Mouse (Mus musculus) adrenal gland, adult (tissue): ENCODE measurements around the gene Rassf9.

ENCODE experiments used
- DNase-seq, 2 experiments: peaks; one replicate each; pipeline ENCODE4 v3.0.0; 2022 to 2023; ENCODE audit warnings: low spot score in 1 of 2; ENCODE audit not compliant: inconsistent age in 2 of 2

Rassf9 gene

GRCm38 (mm10) chr10:102511807-102512461 is at the start of gene Rassf9:
Gene Rassf9, plus strand, starts transcription at chr10:102512222.
- peak in 1 of 2 experiments; percentile 55 for DNase-seq

DNA sequence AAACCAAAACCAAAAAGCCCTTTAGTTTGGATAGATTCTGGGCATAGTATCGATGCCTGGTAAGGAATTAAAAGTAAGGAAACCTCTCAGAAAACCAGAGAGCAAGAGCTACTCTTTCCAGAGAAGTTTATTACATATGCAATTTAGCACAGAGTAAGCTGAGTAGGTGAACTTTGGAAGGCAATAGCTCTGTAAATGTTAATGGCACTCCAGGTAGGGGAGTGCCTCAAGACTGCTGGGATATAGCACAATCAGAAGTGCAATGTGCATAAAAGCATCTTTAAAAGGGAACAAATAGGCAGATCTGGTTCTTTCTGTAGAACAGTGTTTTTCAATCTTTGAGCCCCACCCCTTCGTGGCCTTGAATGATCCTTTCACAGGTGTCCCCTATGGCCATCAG is 42.6 kb upstream of the Rassf9 start:
- no peak for DNase-seq

GRCm38 (mm10) chr10:102490386-102490785 is 21.6 kb upstream of the Rassf9 start, which contains the start of gene Nts:
Gene Nts, minus strand, starts transcription at chr10:102490486.
- no peak for DNase-seq

- DNase-seq = peak; percentile 6 to 65
These were observed 20.2 kb upstream of the Rassf9 start for GRCm38 (mm10) chr10:102491792-102492191.

DNA sequence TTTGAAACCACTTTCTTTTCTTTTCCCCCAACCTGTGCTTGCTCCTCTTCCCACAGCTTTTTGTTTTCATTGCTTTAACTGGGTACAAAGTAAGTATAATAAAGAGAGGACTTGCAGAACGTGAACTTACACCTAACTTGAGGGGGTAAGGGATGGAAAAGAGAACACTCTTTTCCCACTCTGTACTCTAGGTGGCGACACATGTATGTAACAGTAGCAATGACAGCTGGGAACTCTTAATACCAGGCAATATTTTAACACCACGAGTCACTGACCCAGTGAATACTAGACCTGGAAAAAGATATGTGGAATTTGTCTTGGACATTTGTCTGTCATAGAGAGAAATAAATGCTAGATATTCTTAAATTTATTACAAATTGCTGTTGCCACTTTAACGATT is 13.3 kb upstream of the Rassf9 start:
- peak in 1 of 2 experiments; percentile 64 for DNase-seq

DNA sequence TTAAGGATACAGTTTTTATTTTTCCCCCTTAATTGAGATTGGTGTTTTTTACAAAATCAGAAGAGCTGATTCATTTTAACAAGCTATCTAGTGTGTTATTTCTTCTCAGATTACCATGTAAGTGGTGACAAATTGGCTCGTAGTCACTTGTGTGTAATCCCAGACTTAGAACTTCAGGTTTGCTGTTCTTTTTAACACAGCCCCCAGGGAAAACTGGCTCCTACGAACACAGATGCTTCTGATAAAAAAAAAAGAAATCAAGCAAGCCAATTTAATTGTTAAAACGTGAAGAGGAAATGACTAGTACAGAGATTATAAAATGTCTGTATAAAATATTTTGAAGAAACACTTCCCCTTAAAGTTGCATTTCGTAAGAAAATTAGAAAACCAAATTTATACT is 4.6 kb upstream of the Rassf9 start:
- no peak for DNase-seq

DNA sequence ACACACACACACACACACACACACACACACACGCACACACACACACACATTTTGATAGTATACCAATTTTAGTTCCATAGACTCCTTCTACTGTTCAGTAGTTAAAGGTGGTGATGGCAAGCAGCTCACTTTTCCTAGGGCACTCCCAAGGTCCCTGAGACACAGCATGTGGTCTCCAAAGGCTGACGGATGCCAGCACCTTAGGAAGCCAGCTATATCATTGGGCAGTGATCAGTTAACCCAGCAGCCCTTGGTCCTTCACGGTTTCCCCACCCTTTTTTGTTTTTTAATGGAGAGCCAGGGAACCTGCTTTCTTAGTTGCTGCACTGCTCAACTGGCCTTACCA is 588 bp upstream of the Rassf9 start:
- no peak for DNase-seq

DNA sequence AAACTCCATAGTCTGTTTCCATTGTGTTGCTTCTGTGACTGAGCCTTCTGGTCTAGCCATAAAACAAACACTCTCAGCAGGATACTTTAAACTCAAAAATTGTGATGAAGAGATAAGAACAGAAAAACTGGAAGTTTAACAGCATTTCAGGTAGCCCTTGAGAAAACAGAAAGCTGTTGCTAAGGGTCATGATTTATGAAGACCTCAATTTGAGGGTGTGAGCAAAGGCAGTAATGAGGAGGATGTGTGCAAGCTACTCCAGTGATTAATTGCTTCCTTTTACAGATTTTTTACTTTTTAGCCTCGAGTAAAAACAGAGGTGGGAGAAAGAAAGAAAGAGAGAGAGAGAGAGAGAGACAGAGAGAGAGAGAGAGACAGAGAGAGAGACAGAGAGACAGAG is 2.1 kb downstream of the Rassf9 start:
- no peak for DNase-seq

DNA sequence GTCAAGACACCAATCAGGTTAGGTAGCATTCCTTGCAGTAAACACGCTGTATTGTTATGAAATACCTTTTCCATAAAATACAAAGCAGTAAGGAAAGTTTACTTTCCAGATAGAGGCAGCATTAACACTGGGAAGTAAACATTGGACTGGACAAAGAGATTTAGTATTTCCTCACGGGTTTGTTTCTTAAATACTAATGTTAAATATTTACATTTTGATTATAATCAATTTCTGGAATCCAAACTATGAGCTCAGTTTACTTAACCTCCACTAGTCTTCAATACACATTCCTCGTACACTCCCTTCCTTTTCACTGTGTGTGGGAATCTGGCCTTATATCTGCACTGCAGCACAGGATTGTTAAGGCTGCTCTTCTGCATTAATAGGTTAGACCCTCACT is 15.9 kb downstream of the Rassf9 start:
- DNase-seq = no peak

DNA sequence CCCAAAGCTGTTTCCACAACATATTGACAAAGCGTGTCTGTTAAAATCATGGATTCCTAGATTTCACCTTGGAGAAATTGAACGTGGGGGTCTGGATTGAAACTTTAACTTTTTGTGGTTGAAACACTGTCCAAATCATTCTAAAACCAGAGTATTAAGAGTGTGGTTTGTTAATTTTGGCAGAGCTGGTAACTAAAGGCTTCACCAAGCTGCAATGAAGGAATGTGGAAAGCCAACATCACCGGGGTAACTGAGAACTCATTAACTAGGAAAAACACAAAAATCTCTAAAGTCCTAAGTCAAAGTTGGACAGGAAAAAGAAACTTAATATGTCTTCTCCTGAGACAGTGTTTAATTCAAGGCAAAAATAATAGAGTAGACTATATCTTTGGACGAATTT is 41.9 kb downstream of the Rassf9 start:
- peak in 1 of 2 experiments; percentile 50 for DNase-seq

GRCm38 (mm10) chr10:102562488-102562887 is 50.5 kb downstream of the Rassf9 start:
- no peak for DNase-seq

GRCm38 (mm10) chr10:102577970-102578369 is 65.9 kb downstream of the Rassf9 start:
- DNase-seq = no peak

GRCm38 (mm10) chr10:102594306-102594705 is 82.3 kb downstream of the Rassf9 start:
- no peak for DNase-seq
